Mouse (Mus musculus) stomach, embryonic 14.5 days (tissue): ENCODE results near the gene Tmem59. TPM values are rescaled to one million over a fixed set of nuclear protein-coding genes. Genes with fewer than 3 reads are reported as not detected.
A peak's percentile ranks its signal among the peaks of the same experiment; 100 is the strongest.

Experiments
- ATAC-seq: fragments of 200-750 bp; cut with Nextera tagmentation; 2 replicates; pipeline ENCODE4 v1.8.0; 2017; ENCODE audit warnings: low read depth, moderate TSS enrichment; ENCODE audit not compliant: insufficient number of reproducible peaks, insufficient read depth, low FRiP score
- H3K27ac ChIP-seq: fragments of 300-500 bp; sonication (generic); 2 replicates; pipeline ENCODE4 v1.5.1; 2014; ENCODE audit warnings: mild to moderate bottlenecking, low read length, moderate library complexity, mixed read lengths
- H3K27me3 ChIP-seq: fragments of 300-500 bp; sonication (generic); 2 replicates; pipeline ENCODE4 v1.6.1; 2014; ENCODE audit warnings: low read length, control low read depth, mixed read lengths; ENCODE audit not compliant: control insufficient read depth, insufficient read depth
- H3K36me3 ChIP-seq: fragments of 300-500 bp; sonication (generic); 2 replicates; pipeline ENCODE4 v1.6.1; 2014; ENCODE audit warnings: mild to moderate bottlenecking, control low read depth, low read length, moderate library complexity, mixed read lengths; ENCODE audit not compliant: control insufficient read depth, insufficient read depth
- H3K4me1 ChIP-seq: fragments of 300-500 bp; sonication (generic); 2 replicates; pipeline ENCODE4 v1.6.1; 2014; ENCODE audit warnings: low read length, control low read depth, mixed read lengths; ENCODE audit not compliant: control insufficient read depth, insufficient read depth
- H3K4me2 ChIP-seq: fragments of 300-500 bp; sonication (generic); replicated peaks from 2 replicates; pipeline ENCODE4 v1.6.1; 2014; ENCODE audit warnings: low read depth, low read length, control low read depth
- H3K4me3 ChIP-seq: fragments of 300-500 bp; sonication (generic); 2 replicates; pipeline ENCODE4 v1.5.1; 2014; ENCODE audit warnings: low read depth, low read length, control low read depth
- H3K9ac ChIP-seq: fragments of 300-500 bp; sonication (generic); replicated peaks from 2 replicates; pipeline ENCODE4 v1.6.1; 2014; ENCODE audit warnings: low read depth, mild to moderate bottlenecking, control low read depth, low read length, moderate library complexity, mixed read lengths
- H3K9me3 ChIP-seq: fragments of 300-500 bp; sonication (generic); 2 replicates; pipeline ENCODE4 v1.6.1; 2016; ENCODE audit warnings: low read depth, low read length, control low read depth; ENCODE audit not compliant: control insufficient read depth
- WGBS: fragments of 180-500 bp; shearing (Covaris S2); extraction: QIAGEN DNeasy Blood & Tissue Kit; methylation state at CpG from one replicate; pipeline ENCODE4 v1.1.7; 2014; 5-methylcytosine and 5-hydroxymethylcytosine counted together
- polyA plus RNA-seq: library from polyadenylated mRNA; unstranded; fragments of >200 nt; fragmentation: Nextera tagmentation; extraction: Ambion mirVana; gene quantifications from 2 replicates; pipeline ENCODE4 v1.2.1, GENCODE M21; 2014

Gene Tmem59
- polyA plus RNA-seq, 1 experiment from 2014 or later, result 384 TPM

GRCm38 (mm10) chr4:107166700-107167099 is 11.5 kb upstream of the Tmem59 start:
- H3K9ac ChIP-seq, result no peak overlapping the region
- peaks cover 7% of the 10 kb centered on the region; the same call in 1 of the 2 replicates for H3K36me3 ChIP-seq
- no peaks in the 10 kb centered on the region for H3K9me3 ChIP-seq
- H3K4me1 ChIP-seq, result no peaks in the 10 kb centered on the region
- no peak for ATAC-seq
- WGBS, result 84% methylated on average over 5 of the region's 5 CpGs
- H3K4me2 ChIP-seq, result no peak overlapping the region
- H3K4me3 ChIP-seq, result no peak overlapping the region
- H3K27ac ChIP-seq, result no peak overlapping the region
- no peaks in the 10 kb centered on the region for H3K27me3 ChIP-seq

DNA sequence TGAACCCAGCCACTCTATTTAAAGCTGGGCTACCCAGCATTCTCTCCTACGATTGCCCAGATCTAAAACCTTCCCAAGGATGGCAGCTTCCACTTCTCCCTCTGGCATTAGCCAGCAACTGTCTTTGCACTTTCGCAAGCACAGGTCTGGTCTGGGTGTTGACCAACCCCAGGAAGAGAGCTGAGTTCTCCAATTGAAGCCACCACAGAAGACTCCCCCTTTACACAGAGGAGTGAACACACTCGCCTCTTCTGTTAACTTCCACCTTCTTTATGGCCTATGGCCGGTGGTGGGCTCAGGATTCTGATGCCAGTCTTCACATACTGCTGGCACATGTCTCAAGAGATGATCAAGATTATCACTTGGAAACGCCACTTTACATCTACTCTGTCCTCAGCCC is 10.4 kb upstream of the Tmem59 start:
- Histone ChIP-seq H3K4me3 (no peak overlapping the region), H3K9me3 (no peaks in the 10 kb centered on the region), H3K4me1 (no peaks in the 10 kb centered on the region), H3K36me3 (peaks cover 7% of the 10 kb centered on the region; the same call in 1 of the 2 replicates), H3K4me2 (no peak overlapping the region), H3K9ac (no peak overlapping the region), H3K27me3 (no peaks in the 10 kb centered on the region), H3K27ac (no peak overlapping the region)
- no peak for ATAC-seq
- WGBS, result 84% methylated on average over 5 of the region's 5 CpGs

GRCm38 (mm10) chr4:107177506-107177905 is 693 bp upstream of the Tmem59 start:
- H3K36me3 ChIP-seq, result peaks cover 11% of the 10 kb centered on the region
- H3K4me1 ChIP-seq, result peaks cover 20% of the 10 kb centered on the region
- H3K27ac ChIP-seq, result peak overlapping the region; percentile 96
- H3K4me2 ChIP-seq, result peak overlapping the region; percentile 71
- H3K4me3 ChIP-seq, result peak overlapping the region; percentile 99
- H3K27me3 ChIP-seq, result no peaks in the 10 kb centered on the region
- H3K9me3 ChIP-seq, result no peaks in the 10 kb centered on the region
- H3K9ac ChIP-seq, result peak overlapping the region; percentile 62
- ATAC-seq, result no peak
- WGBS, result 31% methylated on average over 11 of the region's 11 CpGs

- Histone ChIP-seq H3K4me1 (peaks cover 24% of the 10 kb centered on the region), H3K27ac (peak within 1 kb of the TSS; percentile 96), H3K4me2 (peak within 1 kb of the TSS; percentile 72), H3K9me3 (no peaks in the 10 kb centered on the region), H3K27me3 (no peaks in the 10 kb centered on the region), H3K9ac (peak within 1 kb of the TSS; percentile 62), H3K4me3 (peak within 1 kb of the TSS; percentile 99), H3K36me3 (peaks cover 5% of the 10 kb centered on the region; the same call in 1 of the 2 replicates)
- WGBS, result under 1% methylated on average over 47 of the region's 47 CpGs
- peak; percentile 57; the same call in 1 of the 2 replicates for ATAC-seq
Measured at GRCm38 (mm10) chr4:107178830-107179490, 761 bp downstream of the Tmem59 start, which contains the start of gene Tceanc2. Gene Tceanc2 (minus strand): TSS chr4:107179116.

DNA sequence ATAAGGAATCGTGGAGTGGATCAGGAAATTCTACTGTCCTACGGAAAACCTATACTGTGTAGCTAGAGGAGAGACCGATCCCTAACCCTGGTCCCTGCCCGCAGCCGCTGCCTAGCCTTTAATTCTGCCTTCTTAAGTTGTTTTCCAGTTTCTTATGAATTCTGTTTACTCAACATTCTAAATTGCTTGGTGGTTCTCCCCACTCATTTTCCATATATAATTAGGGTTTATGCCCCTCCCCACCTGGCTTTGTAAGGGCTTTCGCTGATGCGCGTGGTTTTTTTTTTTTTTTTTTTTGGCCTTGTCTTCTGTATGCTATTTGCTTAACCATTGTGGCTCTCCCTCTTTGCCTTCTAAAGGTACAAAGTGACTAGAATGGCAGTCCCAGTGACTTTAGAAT is 1.4 kb downstream of the Tmem59 start:
- peak overlapping the region; percentile 96 for H3K27ac ChIP-seq
- H3K4me2 ChIP-seq, result peak overlapping the region; percentile 72
- H3K9ac ChIP-seq, result peak overlapping the region; percentile 62
- no peaks in the 10 kb centered on the region for H3K9me3 ChIP-seq
- H3K36me3 ChIP-seq, result peaks cover 4% of the 10 kb centered on the region; the same call in 1 of the 2 replicates
- no peaks in the 10 kb centered on the region for H3K27me3 ChIP-seq
- 3% methylated on average over 8 of the region's 8 CpGs for WGBS
- no peak for ATAC-seq
- H3K4me3 ChIP-seq, result peak overlapping the region; percentile 99
- H3K4me1 ChIP-seq, result peaks cover 24% of the 10 kb centered on the region

- H3K4me2 ChIP-seq, result no peak overlapping the region; the same call in 1 of the 2 replicates
Measured at GRCm38 (mm10) chr4:107180746-107181145, 2.5 kb downstream of the Tmem59 start.

GRCm38 (mm10) chr4:107181866-107182265 is 3.7 kb downstream of the Tmem59 start:
- H3K27ac ChIP-seq, result no peak overlapping the region
- WGBS, result 78% methylated on average over 6 of the region's 6 CpGs
- H3K9ac ChIP-seq, result no peak overlapping the region
- peaks cover 4% of the 10 kb centered on the region; the same call in 1 of the 2 replicates for H3K36me3 ChIP-seq
- H3K27me3 ChIP-seq, result no peaks in the 10 kb centered on the region
- ATAC-seq, result no peak
- peaks cover 23% of the 10 kb centered on the region for H3K4me1 ChIP-seq
- no peak overlapping the region for H3K4me3 ChIP-seq
- no peak overlapping the region for H3K4me2 ChIP-seq
- no peaks in the 10 kb centered on the region for H3K9me3 ChIP-seq

More at GRCm38 (mm10) chr4:107180746-107181145, 2.5 kb downstream of the Tmem59 start:
- H3K36me3 ChIP-seq, result 0 out of 2 replicates have a peak, but pooled peaks cover 4% of the 10 kb centered on the region
- peaks cover 24% of the 10 kb centered on the region for H3K4me1 ChIP-seq
- no peaks in the 10 kb centered on the region for H3K27me3 ChIP-seq
- no peak overlapping the region for H3K9ac ChIP-seq
- no peak overlapping the region for H3K27ac ChIP-seq
- ATAC-seq, result no peak
- no peaks in the 10 kb centered on the region for H3K9me3 ChIP-seq
- H3K4me3 ChIP-seq, result no peak overlapping the region

- Histone ChIP-seq H3K4me3 (no peak overlapping the region), H3K27me3 (no peaks in the 10 kb centered on the region), H3K4me2 (no peak overlapping the region), H3K9me3 (no peaks in the 10 kb centered on the region), H3K27ac (no peak overlapping the region), H3K4me1 (peaks cover 17% of the 10 kb centered on the region), H3K36me3 (peaks cover 10% of the 10 kb centered on the region), H3K9ac (no peak overlapping the region)
- ATAC-seq, result no peak
- 64% methylated on average over 2 of the region's 2 CpGs for WGBS
Measured at GRCm38 (mm10) chr4:107182796-107183195, 4.6 kb downstream of the Tmem59 start.
